Mouse (Mus musculus): ENCODE measurements around the gene Fig4. TPM values are rescaled to one million over a fixed set of nuclear protein-coding genes. Genes with fewer than 3 reads are reported as not detected.

The Fig4 gene
- polyA plus RNA-seq, 1 experiment = 0.38 TPM

DNA sequence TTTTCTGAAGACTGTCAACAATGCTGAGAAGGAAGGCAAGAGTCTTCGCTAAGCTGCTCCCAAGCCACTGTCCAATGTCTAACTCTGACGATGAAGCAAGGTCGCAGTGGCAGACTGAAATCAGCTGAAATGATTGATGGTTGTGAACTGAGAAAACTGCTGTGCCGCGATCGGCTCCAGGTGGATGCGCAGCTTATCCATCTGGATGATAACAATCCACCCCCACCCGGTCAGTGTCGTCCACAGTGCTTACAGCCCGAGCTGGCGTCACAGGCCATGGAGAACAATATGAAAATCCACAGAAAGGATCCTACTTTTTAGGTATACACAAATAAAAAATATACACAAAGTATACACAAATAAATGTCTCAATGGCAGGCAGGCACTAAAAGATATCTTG lies 8.3 kb downstream of the Fig4 start:
- Histone ChIP-seq H3K4me1 (ENCODE audit: control insufficient read depth) (peaks cover 8% of the 10 kb centered on the region), H3K36me3 (ENCODE audit: control insufficient read depth) (no peaks in the 10 kb centered on the region), H3K9me3 (ENCODE audit: control insufficient read depth, low read length) (no peaks in the 10 kb centered on the region), H3K4me3 (replicated peaks) (no peak overlapping the region), H3K27me3 (ENCODE audit: control insufficient read depth) (no peaks in the 10 kb centered on the region)
- TF ChIP-seq TAL1 (IDR thresholded peaks at IDR 0.05; ENCODE audit: low read length) = no peak
- no peak for TF ChIP-seq GATA1 (IDR thresholded peaks at IDR 0.05; ENCODE audit: low read length)

DNA sequence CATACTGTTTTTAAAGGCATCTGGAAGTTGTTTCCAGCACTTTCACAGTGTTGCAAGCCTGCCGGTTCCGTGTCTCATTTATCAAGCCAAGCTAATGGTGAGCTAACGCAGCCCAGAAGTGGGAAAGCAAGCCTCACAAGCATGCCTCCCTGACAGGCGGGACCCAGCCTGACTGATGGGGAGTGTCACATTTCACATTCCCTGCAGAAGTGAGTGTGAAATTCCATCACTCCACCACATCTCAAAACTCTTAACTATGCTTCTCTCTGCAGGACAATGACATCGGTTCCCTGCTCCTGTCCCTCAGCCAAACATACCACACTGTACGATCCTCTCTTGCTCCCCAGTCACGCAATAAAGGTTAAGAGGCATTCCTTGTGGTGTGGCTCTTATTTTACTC lies 10.0 kb downstream of the Fig4 start:
- TF ChIP-seq TAL1 (IDR thresholded peaks at IDR 0.05; ENCODE audit: low read length) (no peak), GATA1 (IDR thresholded peaks at IDR 0.05; ENCODE audit: low read length) (no peak)
- H3K4me3 ChIP-seq (replicated peaks) = no peak overlapping the region
- no peaks in the 10 kb centered on the region for H3K9me3 ChIP-seq (ENCODE audit: control insufficient read depth, low read length)
- no peaks in the 10 kb centered on the region for H3K36me3 ChIP-seq (ENCODE audit: control insufficient read depth)
- H3K4me1 ChIP-seq (ENCODE audit: control insufficient read depth) = peaks cover 9% of the 10 kb centered on the region
- no peaks in the 10 kb centered on the region for H3K27me3 ChIP-seq (ENCODE audit: control insufficient read depth)

DNA sequence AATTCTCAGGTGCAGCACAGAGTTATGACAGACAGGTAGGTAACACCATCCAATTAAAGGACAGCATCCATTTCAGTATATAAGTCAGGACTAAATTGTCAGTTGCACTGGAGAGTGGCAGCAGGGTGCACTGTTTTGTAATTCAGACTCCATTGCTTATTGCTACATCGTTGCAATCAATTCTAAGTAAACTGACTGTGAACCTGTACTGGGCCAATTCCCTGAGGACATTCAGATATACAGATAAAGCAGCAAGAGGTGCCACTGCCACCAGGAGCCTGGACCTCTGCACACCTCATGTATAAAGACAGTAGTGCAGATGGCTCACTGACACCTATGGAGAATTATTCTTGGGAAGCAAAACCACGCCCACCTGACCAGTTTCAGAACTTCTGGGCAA lies 12.0 kb downstream of the Fig4 start:
- Histone ChIP-seq H3K4me3 (replicated peaks) (no peak overlapping the region), H3K27me3 (ENCODE audit: control insufficient read depth) (no peaks in the 10 kb centered on the region), H3K4me1 (ENCODE audit: control insufficient read depth) (peaks cover 11% of the 10 kb centered on the region), H3K9me3 (ENCODE audit: control insufficient read depth, low read length) (no peaks in the 10 kb centered on the region), H3K36me3 (ENCODE audit: control insufficient read depth) (no peaks in the 10 kb centered on the region)
- TF ChIP-seq GATA1 (IDR thresholded peaks at IDR 0.05; ENCODE audit: low read length) (no peak), TAL1 (IDR thresholded peaks at IDR 0.05; ENCODE audit: low read length) (no peak)

DNA sequence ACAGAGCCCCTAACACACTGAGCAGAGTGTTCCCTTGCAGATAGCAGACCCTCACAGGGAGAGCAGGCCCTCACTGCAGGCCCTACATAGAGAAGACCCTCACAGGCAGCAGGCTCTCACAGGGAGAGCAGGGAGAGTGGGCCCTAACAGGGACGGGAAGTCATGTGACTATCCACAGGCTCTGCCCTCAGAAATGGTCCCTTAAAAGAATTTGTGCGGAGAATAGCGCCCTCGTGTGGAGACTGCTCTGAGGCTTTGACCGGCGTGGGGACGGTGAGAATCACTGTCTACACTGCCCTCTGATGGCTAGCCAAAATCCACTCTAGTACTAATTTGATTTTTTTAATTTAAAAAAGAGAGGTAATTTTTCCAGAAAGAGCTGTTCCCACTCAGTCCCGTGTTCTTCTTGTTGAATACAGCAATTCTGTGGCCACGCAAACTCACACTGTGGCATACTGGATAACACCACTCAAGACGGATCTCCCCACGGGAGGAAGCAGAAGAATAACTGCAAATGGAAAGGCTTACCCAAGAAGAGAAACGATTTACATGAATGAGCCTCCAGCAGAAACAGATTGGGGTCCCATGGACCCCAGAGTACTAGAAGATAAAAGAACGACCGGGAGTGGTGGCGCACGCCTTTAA lies 14.2 kb downstream of the Fig4 start:
- H3K4me3 ChIP-seq (replicated peaks) = no peak overlapping the region
- TF ChIP-seq GATA1 (IDR thresholded peaks at IDR 0.05; ENCODE audit: low read length) (no peak), TAL1 (IDR thresholded peaks at IDR 0.05; ENCODE audit: low read length) (no peak)
- no peaks in the 10 kb centered on the region for H3K9me3 ChIP-seq (ENCODE audit: control insufficient read depth, low read length)
- peaks cover 4% of the 10 kb centered on the region for H3K36me3 ChIP-seq (ENCODE audit: control insufficient read depth)
- peaks cover 8% of the 10 kb centered on the region for H3K4me1 ChIP-seq (ENCODE audit: control insufficient read depth)
- H3K27me3 ChIP-seq (ENCODE audit: control insufficient read depth) = no peaks in the 10 kb centered on the region

DNA sequence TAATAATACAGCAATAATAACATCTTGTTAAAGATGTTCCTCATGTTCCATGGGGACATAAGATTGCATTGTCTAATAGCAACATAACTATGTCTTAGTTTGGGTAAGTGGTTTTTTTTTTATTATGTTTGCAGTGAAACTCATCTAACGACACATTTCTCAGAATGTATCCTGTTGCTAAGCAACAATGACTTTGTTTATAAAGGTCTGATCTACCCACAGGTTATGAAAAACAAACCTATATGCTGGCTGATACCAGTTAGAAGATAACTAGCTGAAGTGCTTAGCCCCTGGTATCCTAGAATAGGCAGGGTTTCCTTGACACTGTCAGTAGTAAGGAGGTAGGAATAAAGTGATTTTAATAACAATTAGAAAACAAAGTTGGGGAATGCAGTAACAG lies 15.0 kb downstream of the Fig4 start:
- no peak overlapping the region for H3K4me3 ChIP-seq (replicated peaks)
- H3K27me3 ChIP-seq (ENCODE audit: control insufficient read depth) = no peaks in the 10 kb centered on the region
- H3K9me3 ChIP-seq (ENCODE audit: control insufficient read depth, low read length) = no peaks in the 10 kb centered on the region
- H3K36me3 ChIP-seq (ENCODE audit: control insufficient read depth) = peaks cover 5% of the 10 kb centered on the region
- H3K4me1 ChIP-seq (ENCODE audit: control insufficient read depth) = peaks cover 8% of the 10 kb centered on the region
- TF ChIP-seq TAL1 (IDR thresholded peaks at IDR 0.05; ENCODE audit: low read length) (no peak), GATA1 (IDR thresholded peaks at IDR 0.05; ENCODE audit: low read length) (no peak)

DNA sequence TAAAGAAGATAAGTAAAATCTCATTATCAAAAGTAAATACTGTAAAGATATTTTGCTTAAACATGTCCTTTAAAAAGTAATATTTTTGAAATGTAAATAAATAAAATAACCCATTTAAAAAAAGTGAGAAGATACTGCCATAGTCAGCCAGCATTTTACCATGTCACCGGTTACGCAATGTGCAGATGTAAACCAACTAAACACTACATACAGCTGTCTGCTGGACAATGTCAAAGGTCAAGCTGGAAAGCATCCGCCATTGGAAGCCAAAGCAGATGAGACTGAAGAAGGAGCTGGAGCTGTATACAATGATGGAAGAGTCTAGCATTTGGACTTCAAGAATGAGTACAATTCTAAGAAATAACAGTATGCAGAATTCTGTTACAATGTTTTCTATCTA lies 15.4 kb downstream of the Fig4 start:
- Histone ChIP-seq H3K9me3 (ENCODE audit: control insufficient read depth, low read length) (no peaks in the 10 kb centered on the region), H3K4me1 (ENCODE audit: control insufficient read depth) (peaks cover 8% of the 10 kb centered on the region), H3K36me3 (ENCODE audit: control insufficient read depth) (peaks cover 9% of the 10 kb centered on the region), H3K4me3 (replicated peaks) (no peak overlapping the region), H3K27me3 (ENCODE audit: control insufficient read depth) (no peaks in the 10 kb centered on the region)
- TF ChIP-seq GATA1 (IDR thresholded peaks at IDR 0.05; ENCODE audit: low read length) (no peak), TAL1 (IDR thresholded peaks at IDR 0.05; ENCODE audit: low read length) (no peak)

DNA sequence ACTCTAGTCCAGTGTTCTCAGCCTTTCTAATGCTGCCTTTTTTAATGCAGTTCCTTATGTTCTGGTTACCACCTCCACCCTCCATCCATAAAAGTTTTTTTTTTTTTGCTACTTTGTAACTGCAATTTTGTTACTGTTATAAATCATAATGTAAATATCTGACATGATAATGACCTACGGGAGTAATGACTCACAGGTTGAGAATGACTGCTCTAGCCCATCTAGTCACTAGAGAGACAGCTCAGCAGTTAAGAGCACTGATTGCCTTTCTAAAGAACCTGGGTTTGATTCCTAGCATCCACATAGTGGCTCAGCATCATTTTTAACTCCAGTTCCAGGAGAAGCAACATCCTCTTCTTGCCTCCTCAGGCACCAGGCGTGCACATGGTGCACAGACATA lies 21.0 kb downstream of the Fig4 start:
- no peaks in the 10 kb centered on the region for H3K9me3 ChIP-seq (ENCODE audit: control insufficient read depth, low read length)
- no peak overlapping the region for H3K4me3 ChIP-seq (replicated peaks)
- peaks cover 2% of the 10 kb centered on the region; the same call in 1 of the 2 replicates for H3K4me1 ChIP-seq (ENCODE audit: control insufficient read depth)
- no peaks in the 10 kb centered on the region for H3K27me3 ChIP-seq (ENCODE audit: control insufficient read depth)
- peaks cover 9% of the 10 kb centered on the region for H3K36me3 ChIP-seq (ENCODE audit: control insufficient read depth)
- no peak for TF ChIP-seq GATA1 (IDR thresholded peaks at IDR 0.05; ENCODE audit: low read length)
- no peak for TF ChIP-seq TAL1 (IDR thresholded peaks at IDR 0.05; ENCODE audit: low read length)

DNA sequence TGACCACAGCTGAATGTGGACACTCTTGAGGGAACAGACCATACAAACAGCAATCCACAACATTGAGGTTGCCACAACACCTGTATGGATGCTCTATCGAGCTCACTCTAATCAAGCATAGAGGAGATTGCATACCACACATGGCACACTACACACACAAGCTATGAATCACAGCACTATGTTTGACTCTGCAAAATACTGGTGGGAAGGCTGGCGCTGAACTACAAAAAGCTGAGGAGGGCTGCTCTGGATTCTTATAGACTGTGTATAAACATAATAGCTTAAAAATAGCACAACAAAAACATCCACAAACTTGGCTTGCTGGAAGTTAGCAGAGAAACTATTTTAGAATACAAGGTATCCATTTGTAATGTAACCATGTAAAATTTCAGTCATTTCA lies 22.3 kb downstream of the Fig4 start:
- Histone ChIP-seq H3K27me3 (ENCODE audit: control insufficient read depth) (no peaks in the 10 kb centered on the region), H3K4me1 (ENCODE audit: control insufficient read depth) (no peaks in the 10 kb centered on the region; the same call in 1 of the 2 replicates), H3K36me3 (ENCODE audit: control insufficient read depth) (peaks cover 14% of the 10 kb centered on the region), H3K9me3 (ENCODE audit: control insufficient read depth, low read length) (no peaks in the 10 kb centered on the region), H3K4me3 (replicated peaks) (no peak overlapping the region)
- TF ChIP-seq GATA1 (IDR thresholded peaks at IDR 0.05; ENCODE audit: low read length) (no peak), TAL1 (IDR thresholded peaks at IDR 0.05; ENCODE audit: low read length) (no peak)

DNA sequence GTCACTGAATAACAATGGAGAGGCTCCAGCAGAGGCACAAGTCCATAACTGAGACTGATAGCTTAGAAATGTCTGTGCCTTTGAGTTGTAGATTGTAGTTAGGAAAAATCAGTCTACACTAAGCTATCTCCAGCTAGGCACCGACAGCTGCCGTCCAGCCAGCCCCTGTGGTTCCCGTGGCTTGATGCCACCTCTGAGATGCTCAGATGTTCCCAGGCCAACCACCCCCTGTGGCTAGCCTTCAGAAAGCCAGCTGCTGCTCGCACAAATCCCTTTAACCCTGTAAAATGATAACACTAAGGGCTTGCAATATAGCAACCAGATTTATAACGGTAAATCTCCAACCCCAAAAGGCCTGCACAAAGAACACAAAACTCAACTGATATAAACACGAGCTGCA lies 22.9 kb downstream of the Fig4 start:
- no peaks in the 10 kb centered on the region for H3K9me3 ChIP-seq (ENCODE audit: control insufficient read depth, low read length)
- peaks cover 14% of the 10 kb centered on the region for H3K36me3 ChIP-seq (ENCODE audit: control insufficient read depth)
- no peak overlapping the region for H3K4me3 ChIP-seq (replicated peaks)
- H3K27me3 ChIP-seq (ENCODE audit: control insufficient read depth) = no peaks in the 10 kb centered on the region
- no peaks in the 10 kb centered on the region; the same call in 1 of the 2 replicates for H3K4me1 ChIP-seq (ENCODE audit: control insufficient read depth)
- TF ChIP-seq TAL1 (IDR thresholded peaks at IDR 0.05; ENCODE audit: low read length) (no peak), GATA1 (IDR thresholded peaks at IDR 0.05; ENCODE audit: low read length) (no peak)

DNA sequence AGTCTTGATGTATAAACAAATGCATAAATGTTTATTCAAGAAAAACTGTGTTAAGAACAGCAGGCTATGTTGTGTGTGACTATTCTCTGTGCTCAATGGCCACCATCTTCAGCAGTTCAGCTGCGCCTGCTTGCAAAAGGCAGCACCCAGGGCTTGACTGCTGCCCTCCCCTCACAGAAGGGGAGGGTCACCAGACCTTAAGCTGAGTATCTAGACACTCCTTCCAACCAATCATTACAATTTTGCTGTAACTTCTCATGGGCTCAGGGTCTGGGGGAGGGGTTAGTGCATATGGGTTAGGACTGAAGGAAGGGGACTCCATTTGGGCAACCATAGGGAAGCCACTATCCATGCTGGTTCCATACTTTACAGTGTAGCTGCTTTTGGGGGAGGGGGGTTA lies 24.3 kb downstream of the Fig4 start:
- H3K27me3 ChIP-seq (ENCODE audit: control insufficient read depth) = no peaks in the 10 kb centered on the region
- H3K9me3 ChIP-seq (ENCODE audit: control insufficient read depth, low read length) = no peaks in the 10 kb centered on the region
- TF ChIP-seq GATA1 (IDR thresholded peaks at IDR 0.05; ENCODE audit: low read length) (no peak), TAL1 (IDR thresholded peaks at IDR 0.05; ENCODE audit: low read length) (no peak)
- H3K4me1 ChIP-seq (ENCODE audit: control insufficient read depth) = no peaks in the 10 kb centered on the region; the same call in 1 of the 2 replicates
- peaks cover 9% of the 10 kb centered on the region for H3K36me3 ChIP-seq (ENCODE audit: control insufficient read depth)
- no peak overlapping the region for H3K4me3 ChIP-seq (replicated peaks)

Data from erythroblast, embryonic 14.5 days (primary cell).